Mouse (Mus musculus): ENCODE measurements around the gene Tmem163.

- TF ChIP-seq POLR2A (IDR thresholded peaks at IDR 0.05; ENCODE audit: low read depth, low read length) (no peak), CTCF (IDR thresholded peaks at IDR 0.05; ENCODE audit: extremely low read depth, insufficient read length, insufficient replicate concordance, low read depth, low read length) (no peak)
These were observed 170.4 kb downstream of the Tmem163 start for GRCm38 (mm10) chr1:127508921-127509320.

Measured in small intestine, adult 2 months (tissue).